In genomic region chr4:17239853-17240252, GRCm38 (mm10) we compare ENCODE assay signal across 20 mouse cellular contexts.
"Had no signal": no experiment of that assay in that cellular context is flagged by ENCODE, and none has a peak within 500 bp of the region (broad histone marks: within the 10 kb centered on the region; RNA-seq: fewer than 3 reads in every experiment).

No protein-coding gene starts in this region.

- H3K4me1 ChIP-seq: kidney, embryonic 15.5 days; liver, embryonic 12.5 days; liver, embryonic 15.5 days; lung, embryonic 15.5 days; megakaryocyte, embryonic 14.5 days; midbrain, embryonic 12.5 days; midbrain, embryonic 15.5 days; neural tube, embryonic 12.5 days; neural tube, embryonic 15.5 days had no signal

- H3K4me2 ChIP-seq: kidney, embryonic 15.5 days; liver, embryonic 12.5 days; liver, embryonic 15.5 days; lung, embryonic 15.5 days; midbrain, embryonic 12.5 days; midbrain, embryonic 15.5 days; neural tube, embryonic 12.5 days; neural tube, embryonic 15.5 days had no signal

- DNase-seq: kidney, adult 8-10 months; kidney, postnatal 10 days; kidney, postnatal 36 days; left cerebral cortex, postnatal 4 days; liver; lung, adult 18-20 months; lung, postnatal 10 days; lung, postnatal 36 days; retina, postnatal 1 day; thymus, adult 18-20 months; thymus, postnatal 36 days had no signal

- H3K27ac ChIP-seq: kidney, embryonic 15.5 days; liver, embryonic 12.5 days; liver, embryonic 15.5 days; lung, embryonic 15.5 days; midbrain, embryonic 12.5 days; midbrain, embryonic 15.5 days; neural tube, embryonic 12.5 days; neural tube, embryonic 15.5 days had no signal

- H3K27me3 ChIP-seq: kidney, embryonic 15.5 days; liver, embryonic 12.5 days; liver, embryonic 15.5 days; lung, embryonic 15.5 days; megakaryocyte, embryonic 14.5 days; midbrain, embryonic 12.5 days; midbrain, embryonic 15.5 days; neural tube, embryonic 12.5 days; neural tube, embryonic 15.5 days had no signal

- H3K36me3 ChIP-seq: kidney, embryonic 15.5 days; liver, embryonic 12.5 days; liver, embryonic 15.5 days; lung, embryonic 15.5 days; midbrain, embryonic 12.5 days; midbrain, embryonic 15.5 days; neural tube, embryonic 12.5 days; neural tube, embryonic 15.5 days had no signal

- ATAC-seq: liver, embryonic 12.5 days; midbrain, embryonic 15.5 days had no signal

- H3K4me3 ChIP-seq: kidney, embryonic 15.5 days; liver, embryonic 12.5 days; liver, embryonic 15.5 days; lung, embryonic 15.5 days; megakaryocyte, embryonic 14.5 days; midbrain, embryonic 12.5 days; midbrain, embryonic 15.5 days; neural tube, embryonic 12.5 days; neural tube, embryonic 15.5 days had no signal

- H3K9me3 ChIP-seq: kidney, embryonic 15.5 days; liver, embryonic 12.5 days; liver, embryonic 15.5 days; lung, embryonic 15.5 days; megakaryocyte, embryonic 14.5 days; midbrain, embryonic 12.5 days; midbrain, embryonic 15.5 days; neural tube, embryonic 12.5 days; neural tube, embryonic 15.5 days had no signal

- H3K9ac ChIP-seq: kidney, embryonic 15.5 days; liver, embryonic 12.5 days; liver, embryonic 15.5 days; lung, embryonic 15.5 days; midbrain, embryonic 12.5 days; midbrain, embryonic 15.5 days; neural tube, embryonic 12.5 days; neural tube, embryonic 15.5 days had no signal
